Mouse (Mus musculus): ENCODE measurements around the gene Parp3. TPM values are rescaled to one million over a fixed set of nuclear protein-coding genes. Genes with fewer than 3 reads are reported as not detected.

Gene Parp3
- total RNA-seq, 2 experiments from 2014 or later: 2.9 to 5.3 TPM

GRCm38 (mm10) chr9:106461641-106462429 is 14.9 kb downstream of the Parp3 start:
- DNase-seq (ENCODE audit: low spot score in 2 of 2): no peak
- intact Hi-C loops (cut with DNase I): no loop called here

- intact Hi-C loops (cut with DNase I): no loop called here
These were observed 15.7 kb downstream of the Parp3 start for GRCm38 (mm10) chr9:106461026-106461415.

GRCm38 (mm10) chr9:106460401-106461025 is 16.2 kb downstream of the Parp3 start:
- DNase-seq (ENCODE audit: low spot score in 2 of 2): no peak
- intact Hi-C loops (cut with DNase I): no loop called here

More at GRCm38 (mm10) chr9:106461026-106461415, 15.7 kb downstream of the Parp3 start:
- no peak for DNase-seq (ENCODE audit: low spot score in 2 of 2)

DNA sequence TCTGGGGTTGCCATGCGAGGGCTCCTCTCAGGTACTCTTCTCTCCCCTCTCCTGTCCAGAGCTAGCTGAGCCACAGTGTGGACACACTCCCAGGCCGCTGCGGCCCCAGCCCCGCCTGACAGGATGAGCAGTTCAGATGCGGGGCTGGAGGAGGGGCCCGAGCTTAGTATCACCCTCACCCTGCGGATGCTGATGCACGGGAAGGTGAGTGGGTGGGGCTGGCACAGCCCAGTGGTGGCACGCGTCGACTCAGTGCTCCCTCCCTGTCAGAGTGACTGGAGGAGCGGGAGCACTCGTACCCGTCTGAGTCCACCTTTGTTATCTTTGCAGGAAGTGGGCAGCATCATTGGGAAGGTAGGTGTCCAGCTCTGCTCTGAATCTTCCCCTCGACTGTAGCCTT is 16.8 kb downstream of the Parp3 start:
- peak in 1 of 2 experiments; percentile 55 for DNase-seq (ENCODE audit: low spot score in 2 of 2)
- intact Hi-C loops (cut with DNase I): no loop called here

GRCm38 (mm10) chr9:106457920-106458319 is 18.8 kb downstream of the Parp3 start:
- intact Hi-C loops (cut with DNase I): no loop called here
- DNase-seq (ENCODE audit: low spot score in 2 of 2): no peak

DNA sequence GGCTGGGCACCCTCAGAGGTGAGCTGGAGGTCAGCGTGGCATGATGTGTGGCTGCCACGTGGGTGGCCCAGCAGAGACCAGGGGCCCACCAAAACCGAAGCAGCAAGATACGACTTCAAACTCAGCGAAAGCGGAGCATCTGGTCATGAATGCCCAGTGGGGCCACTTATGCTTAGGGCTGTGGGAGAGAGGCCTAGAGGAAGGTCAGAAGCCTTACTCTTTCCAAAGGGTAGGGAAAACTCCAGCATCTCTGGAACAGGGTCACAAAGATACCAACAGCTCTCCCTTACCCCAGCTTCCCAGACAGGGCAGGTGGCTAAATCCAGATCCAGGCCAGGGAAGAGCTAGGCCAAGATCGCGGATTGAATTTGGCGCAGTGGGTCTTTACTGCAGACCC is 19.6 kb downstream of the Parp3 start:
- intact Hi-C loops (cut with DNase I): no loop called here
- DNase-seq (ENCODE audit: low spot score in 2 of 2): no peak

- intact Hi-C loops (cut with DNase I): no loop called here
- no peak for DNase-seq (ENCODE audit: low spot score in 2 of 2)
These were observed 20.2 kb downstream of the Parp3 start for GRCm38 (mm10) chr9:106456325-106457162.

DNA sequence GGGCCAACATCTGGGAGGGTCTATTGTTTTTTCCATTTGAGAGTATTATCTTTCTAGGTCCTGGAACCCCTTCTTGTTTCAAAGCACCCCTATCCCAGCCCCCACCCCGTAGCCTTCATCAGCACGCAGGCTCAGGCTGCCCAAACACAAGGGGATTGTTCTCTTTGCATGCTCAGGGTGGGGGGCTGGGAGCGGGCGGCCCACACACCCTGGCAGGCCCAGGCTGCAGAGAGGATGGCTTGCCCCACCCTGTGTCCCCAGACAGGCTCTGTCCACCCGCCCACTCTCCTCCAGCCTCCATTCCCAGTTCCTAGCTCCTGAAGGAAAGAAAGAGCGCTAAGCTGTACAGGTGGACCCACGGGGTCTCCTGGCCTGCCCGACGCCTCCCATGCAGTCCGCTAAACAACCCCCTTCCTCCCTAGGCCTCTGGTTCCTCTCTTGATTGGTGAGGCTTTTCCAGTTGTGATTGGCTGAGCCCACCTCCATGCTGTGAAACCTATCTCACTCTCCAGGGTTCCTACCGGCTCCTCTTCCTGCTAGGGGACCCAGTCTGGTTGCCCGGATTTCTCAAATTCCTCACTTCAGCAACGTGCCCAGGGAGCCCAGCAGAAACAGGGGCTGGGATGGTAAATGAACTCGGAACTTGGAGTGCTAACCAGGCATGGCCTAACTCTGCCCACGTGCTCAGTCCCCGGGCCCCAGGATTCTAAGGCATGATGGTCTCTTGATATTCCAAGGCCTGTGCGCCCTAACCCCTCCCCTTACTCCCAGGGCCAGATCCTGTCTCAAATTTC is 21.7 kb downstream of the Parp3 start:
- intact Hi-C loops (cut with DNase I): no loop called here
- DNase-seq (ENCODE audit: low spot score in 2 of 2): peak; percentile 43 to 69

DNA sequence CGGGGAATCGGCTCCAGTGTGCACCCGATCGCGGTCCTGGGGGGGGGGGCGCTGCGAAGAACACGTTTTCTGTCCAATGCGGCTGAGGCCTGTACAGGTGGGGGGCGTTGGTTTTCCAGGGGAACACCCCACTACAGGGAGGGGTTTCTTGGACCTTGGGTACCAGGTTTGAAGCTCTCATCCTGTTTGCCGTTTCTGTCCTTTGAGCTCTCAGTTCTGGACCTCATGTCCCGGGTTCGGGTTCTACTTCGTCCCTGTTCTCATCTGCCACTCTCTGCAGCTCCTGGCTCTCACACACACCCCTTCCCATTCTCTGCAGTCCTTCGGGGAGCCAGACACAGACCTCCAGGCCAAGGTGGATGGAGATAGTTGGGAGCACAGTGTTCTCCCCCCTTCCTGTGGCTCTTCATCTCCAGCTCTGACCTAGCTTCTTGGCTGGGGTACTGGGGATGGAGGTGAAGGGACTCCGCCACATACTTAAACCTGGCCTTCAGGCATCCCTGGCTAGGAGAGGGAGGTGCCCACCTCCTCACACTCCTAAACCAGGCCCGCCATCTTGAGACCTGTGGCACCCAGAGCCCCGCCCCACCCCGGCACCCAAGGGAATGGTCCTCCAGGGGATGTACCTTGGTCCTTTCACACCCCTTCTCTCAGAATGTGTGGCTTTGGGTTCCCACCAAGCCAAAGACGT is 22.5 kb downstream of the Parp3 start:
- intact Hi-C loops (cut with DNase I): no loop called here

DNA sequence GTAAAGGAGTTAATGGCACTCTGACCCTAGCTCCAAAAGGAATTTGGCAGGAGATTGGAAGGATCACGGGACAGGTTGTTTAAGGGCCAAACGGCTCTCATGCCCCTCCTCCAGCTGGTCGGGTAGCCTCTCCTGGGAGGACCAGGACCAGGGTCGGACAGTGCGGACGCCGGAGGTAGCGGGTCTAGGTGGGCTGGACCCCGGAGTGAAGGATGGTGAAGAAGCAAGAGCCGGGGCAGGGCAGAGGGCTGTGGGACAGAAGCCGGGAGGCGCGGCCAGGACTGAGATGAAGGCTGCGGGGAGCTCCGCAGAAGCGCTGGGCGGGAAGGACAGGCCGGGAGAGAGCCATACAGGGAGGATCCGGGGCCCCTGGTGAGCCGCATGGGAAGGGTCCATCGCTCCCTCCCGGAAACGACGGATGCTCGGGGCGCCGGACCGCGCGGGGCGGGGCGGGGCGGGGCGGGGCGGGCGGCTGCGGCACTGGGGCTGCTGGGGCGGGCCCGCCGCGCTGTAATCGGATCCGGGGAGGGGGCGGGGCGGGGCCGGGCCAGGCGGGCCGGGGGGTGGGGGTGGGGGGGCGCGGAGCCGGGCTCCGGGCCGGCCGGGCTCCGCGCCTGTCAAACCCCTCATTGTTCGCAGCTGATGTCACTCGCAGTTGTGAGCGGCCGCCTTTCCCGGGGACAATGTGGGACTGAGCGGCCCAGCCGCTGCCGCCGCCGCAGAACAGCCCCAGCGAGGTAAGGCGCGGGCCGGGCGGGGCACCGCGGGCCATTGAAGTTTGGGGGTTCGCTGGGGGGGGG is 23.3 kb downstream of the Parp3 start, which contains the start of gene Pcbp4:
Gene Pcbp4, plus strand, starts transcription at position 21 of the 800 bp plus-strand sequence.
- intact Hi-C loops (cut with DNase I): no loop called here
- peak in 1 of 2 experiments; percentile 49 for DNase-seq (ENCODE audit: low spot score in 2 of 2)

More for the DNA sequence above, 22.5 kb downstream of the Parp3 start:
- DNase-seq (ENCODE audit: low spot score in 2 of 2): no peak

GRCm38 (mm10) chr9:106452821-106453220 is 23.9 kb downstream of the Parp3 start:
- no peak for DNase-seq (ENCODE audit: low spot score in 2 of 2)
- intact Hi-C loops (cut with DNase I): no loop called here

DNA sequence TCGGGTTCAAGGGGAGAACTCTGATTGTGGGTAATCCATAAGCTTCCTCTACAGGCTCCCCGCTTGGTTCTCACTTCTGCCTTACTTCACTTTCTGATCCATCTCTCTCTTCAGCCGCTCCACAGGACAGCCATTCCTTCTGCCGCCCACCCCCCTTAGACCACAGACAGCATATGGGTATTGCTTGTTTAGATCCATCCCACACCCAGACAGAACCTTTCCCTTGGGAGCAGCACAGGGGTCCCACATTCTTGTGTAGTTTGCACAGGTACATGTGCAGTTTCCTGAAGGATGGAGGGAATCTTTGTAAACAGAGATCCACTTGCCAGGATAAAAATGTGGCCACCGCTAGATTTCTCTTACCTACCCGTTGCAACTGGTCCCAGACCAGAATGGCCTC is 24.4 kb downstream of the Parp3 start:
- no peak for DNase-seq (ENCODE audit: low spot score in 2 of 2)
- intact Hi-C loops (cut with DNase I): no loop called here

DNA sequence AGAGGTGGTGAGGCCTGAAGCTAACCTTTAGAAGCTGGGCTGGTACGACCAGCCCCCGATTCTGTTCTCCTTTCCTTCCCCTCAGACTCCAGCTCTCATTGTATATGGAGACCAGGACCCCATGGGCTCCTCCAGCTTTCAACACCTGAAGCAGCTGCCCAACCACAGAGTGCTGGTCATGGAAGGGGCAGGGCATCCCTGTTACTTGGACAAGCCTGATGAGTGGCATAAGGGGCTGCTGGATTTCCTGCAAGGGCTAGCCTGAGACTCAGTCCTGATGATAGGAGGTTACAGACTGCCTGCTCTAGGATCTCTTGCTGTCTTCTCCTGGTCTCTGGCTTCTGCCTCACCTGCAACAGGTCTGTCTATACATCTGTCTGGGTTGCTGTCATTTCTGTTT is 24.9 kb downstream of the Parp3 start:
- intact Hi-C loops (cut with DNase I): no loop called here

DNA sequence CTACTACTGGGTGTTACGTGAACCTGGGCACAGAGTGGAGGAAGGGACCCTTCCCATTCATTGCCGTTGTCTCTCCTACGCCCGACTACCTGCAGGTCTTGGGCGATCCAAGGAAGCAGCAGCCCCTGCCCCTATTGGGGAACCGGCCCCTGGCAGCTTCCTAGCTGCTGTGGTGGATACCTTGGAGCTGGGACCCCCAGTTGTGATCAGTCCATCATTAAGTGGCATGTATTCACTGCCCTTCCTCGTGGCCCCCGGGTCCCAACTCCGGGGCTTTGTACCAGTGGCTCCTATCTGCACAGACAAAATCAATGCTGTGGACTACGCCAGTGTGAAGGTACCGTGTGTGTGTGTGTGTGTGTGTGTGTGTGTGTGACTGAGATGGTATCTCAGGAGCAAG is 25.5 kb downstream of the Parp3 start:
- intact Hi-C loops (cut with DNase I): no loop called here
- no peak for DNase-seq (ENCODE audit: low spot score in 2 of 2)

More for the DNA sequence above, 24.9 kb downstream of the Parp3 start:
- DNase-seq (ENCODE audit: low spot score in 2 of 2): no peak

DNA sequence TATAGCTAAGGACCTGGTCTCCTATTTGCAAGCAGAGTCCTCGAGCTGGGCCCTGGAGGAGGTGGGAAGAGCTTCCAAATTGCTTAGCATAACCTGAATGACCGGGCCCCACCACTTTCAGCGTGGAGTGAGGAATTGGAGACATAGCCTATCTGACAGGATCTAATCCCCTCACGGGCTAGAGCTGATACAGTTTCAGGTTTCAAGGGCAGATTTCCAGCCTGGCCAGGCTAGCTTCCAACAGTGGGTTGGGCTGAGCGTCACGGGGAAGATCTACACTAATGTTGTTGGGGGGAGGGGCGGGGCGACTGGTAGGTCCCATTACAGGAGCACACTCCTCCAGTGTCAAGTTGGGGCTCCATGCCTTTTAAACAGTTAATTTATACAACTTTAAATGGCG is 26.1 kb downstream of the Parp3 start:
- no peak for DNase-seq (ENCODE audit: low spot score in 2 of 2)
- intact Hi-C loops (cut with DNase I): no loop called here

GRCm38 (mm10) chr9:106449947-106450346 is 26.8 kb downstream of the Parp3 start:
- no peak for DNase-seq (ENCODE audit: low spot score in 2 of 2)
- intact Hi-C loops (cut with DNase I): loop anchor here (2.0 kb wide), 1 partner anchor 27 kb away; the partner anchor contains the start of gene Parp3

DNA sequence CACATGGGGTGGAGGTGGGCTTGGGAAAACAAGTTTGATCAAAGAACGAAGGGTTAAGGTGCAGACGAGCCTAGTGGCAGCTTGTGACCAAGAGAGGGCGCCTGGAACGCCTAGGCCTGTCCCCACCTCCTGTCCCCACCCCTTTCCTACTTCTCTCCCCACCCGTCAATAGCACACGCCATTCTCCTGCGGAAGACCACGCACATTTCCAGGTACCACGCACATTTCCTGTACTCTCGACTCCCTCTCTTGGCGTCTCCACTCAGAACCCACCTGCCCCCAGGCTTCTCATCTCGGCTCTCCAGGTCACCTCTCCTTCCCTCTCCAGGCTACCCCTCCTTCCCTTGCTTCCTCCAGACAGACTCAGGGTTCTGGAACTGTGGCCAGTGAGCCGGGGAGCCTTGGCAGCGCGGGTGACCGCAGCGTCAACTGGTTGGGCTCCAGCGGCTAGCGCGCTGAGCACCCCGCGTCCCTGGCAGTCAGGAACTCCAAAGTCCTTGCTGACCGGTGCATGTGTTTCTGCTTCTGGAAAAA is 28.2 kb downstream of the Parp3 start:
- DNase-seq (ENCODE audit: low spot score in 2 of 2): peak; percentile 75 to 77
- intact Hi-C loops (cut with DNase I): loop anchor here (2.0 kb wide), 1 partner anchor 28 kb away; the partner anchor contains the start of gene Parp3

- intact Hi-C loops (cut with DNase I): loop anchor here (2.0 kb wide), 1 partner anchor 29 kb away; the partner anchor contains the start of gene Parp3
- DNase-seq (ENCODE audit: low spot score in 2 of 2): no peak
These were observed 28.8 kb downstream of the Parp3 start for GRCm38 (mm10) chr9:106447951-106448350.

Data from left cerebral cortex, postnatal 25 days (tissue).